Mouse (Mus musculus) megakaryocyte, embryonic 14.5 days (primary cell): ENCODE data around the gene Fzr1. TPM values are rescaled to one million over a fixed set of nuclear protein-coding genes. Genes with fewer than 3 reads are reported as not detected.

Experiments used
- H3K27me3 ChIP-seq: replicated peaks from 2 replicates; pipeline ENCODE3; 2012; ENCODE audit warnings: inconsistent platforms
- H3K36me3 ChIP-seq: replicated peaks from 2 replicates; pipeline ENCODE3; 2012; ENCODE audit warnings: low read length, inconsistent platforms, mixed read lengths
- H3K4me1 ChIP-seq: 2 replicates; pipeline ENCODE4 v1.6.1; 2012; ENCODE audit warnings: inconsistent platforms
- H3K4me3 ChIP-seq: replicated peaks from 2 replicates; pipeline ENCODE3; 2012; ENCODE audit warnings: moderate library complexity, mild to moderate bottlenecking, inconsistent platforms
- H3K9me3 ChIP-seq: 2 replicates; pipeline ENCODE4 v1.6.1; 2012; ENCODE audit warnings: inconsistent platforms
- FLI1 ChIP-seq: IDR thresholded peaks from 2 replicates; pipeline ENCODE4 v1.6.1; 2012; ENCODE audit warnings: low read length, inconsistent platforms, mixed read lengths
- GATA1 ChIP-seq: IDR thresholded peaks from 3 replicates; pipeline ENCODE4 v1.6.1; 2012; ENCODE audit warnings: mixed read lengths, low read length, inconsistent platforms, borderline replicate concordance
- polyA plus RNA-seq: library from polyadenylated mRNA; stranded (reverse); fragments of >175 nt; gene quantifications from 2 replicates; pipeline ENCODE4 v1.2.3, GENCODE M21; 2012; ENCODE audit warnings: low replicate concordance; ENCODE audit not compliant: insufficient read depth

The Fzr1 gene
- polyA plus RNA-seq, 1 experiment = 72.9 TPM

DNA sequence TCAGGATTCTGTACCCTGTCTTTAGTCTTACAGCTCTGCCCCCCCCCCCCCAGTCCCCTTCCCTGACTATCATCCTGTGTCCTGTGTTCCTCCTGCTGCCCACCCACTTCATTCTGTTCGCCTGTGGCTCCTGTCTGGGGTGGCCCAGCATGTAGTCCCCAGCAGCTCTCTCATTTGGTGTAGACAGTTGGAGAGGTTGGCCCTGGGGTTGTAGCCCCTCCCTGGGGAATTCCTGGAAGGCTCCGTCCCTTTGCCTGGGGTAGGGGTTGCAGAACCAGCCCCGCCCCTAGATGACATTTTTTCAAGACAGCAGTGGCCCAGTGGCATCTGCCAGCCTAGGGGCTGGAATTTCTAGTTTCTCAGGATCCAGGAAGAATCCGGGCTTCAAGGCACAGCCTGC lies 20.1 kb downstream of the Fzr1 start:
- Histone ChIP-seq H3K4me3 (peak overlapping the region; percentile 100), H3K27me3 (no peaks in the 10 kb centered on the region), H3K4me1 (peaks cover 84% of the 10 kb centered on the region), H3K9me3 (no peaks in the 10 kb centered on the region), H3K36me3 (peaks cover 44% of the 10 kb centered on the region)
- TF ChIP-seq GATA1 (no peak), FLI1 (no peak)

- Histone ChIP-seq H3K4me3 (peak within 1 kb of the TSS; percentile 100), H3K9me3 (no peaks in the 10 kb centered on the region), H3K36me3 (peaks cover 34% of the 10 kb centered on the region), H3K4me1 (peaks cover 78% of the 10 kb centered on the region), H3K27me3 (no peaks in the 10 kb centered on the region)
- TF ChIP-seq FLI1 = no peak
- no peak for TF ChIP-seq GATA1
Measured at GRCm38 (mm10) chr10:81356991-81357844, 21.1 kb downstream of the Fzr1 start, which contains the start of gene Mfsd12. Gene Mfsd12, plus strand, starts transcription at chr10:81357491.

DNA sequence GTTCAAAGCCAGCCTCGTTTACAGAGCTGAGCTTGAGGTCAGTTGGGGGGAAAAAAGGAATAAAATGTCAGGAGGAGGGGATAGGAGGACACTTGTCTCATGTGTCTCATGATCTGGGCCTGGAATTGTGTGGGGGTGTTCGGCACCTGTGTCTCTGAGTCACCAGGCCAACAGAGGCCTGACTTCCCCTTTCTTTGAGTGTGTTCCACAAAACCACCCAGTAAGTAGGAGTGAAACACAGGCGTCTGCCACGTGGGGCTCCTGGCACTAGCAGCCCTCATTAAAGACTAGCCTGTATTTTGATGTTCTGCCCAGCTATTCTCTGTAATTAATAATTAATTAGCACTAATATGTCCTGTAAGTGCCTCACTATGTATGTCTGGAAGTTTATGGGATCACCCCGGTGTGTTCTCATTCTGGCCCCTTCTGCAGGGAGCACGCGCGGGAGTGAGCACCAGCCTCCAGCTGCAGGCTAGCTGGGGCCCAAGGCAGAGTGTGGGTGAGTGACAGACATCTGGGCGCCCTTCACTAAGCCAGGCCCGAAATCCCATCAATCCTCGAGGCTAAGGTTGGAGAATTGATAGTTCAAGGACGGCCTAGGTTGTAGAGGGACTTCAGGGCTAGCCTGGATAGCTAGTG lies 21.8 kb downstream of the Fzr1 start:
- TF ChIP-seq FLI1 = no peak
- TF ChIP-seq GATA1 = no peak

GRCm38 (mm10) chr10:81355533-81355932 lies 22.8 kb downstream of the Fzr1 start:
- peaks cover 17% of the 10 kb centered on the region for H3K36me3 ChIP-seq
- H3K4me1 ChIP-seq = peaks cover 76% of the 10 kb centered on the region
- no peak overlapping the region for H3K4me3 ChIP-seq
- no peak for TF ChIP-seq GATA1
- no peak for TF ChIP-seq FLI1
- H3K9me3 ChIP-seq = no peaks in the 10 kb centered on the region
- no peaks in the 10 kb centered on the region for H3K27me3 ChIP-seq

More for the DNA sequence above, 21.8 kb downstream of the Fzr1 start:
- no peaks in the 10 kb centered on the region for H3K9me3 ChIP-seq
- H3K4me3 ChIP-seq = peak overlapping the region; percentile 100
- peaks cover 78% of the 10 kb centered on the region for H3K4me1 ChIP-seq
- H3K36me3 ChIP-seq = peaks cover 27% of the 10 kb centered on the region
- H3K27me3 ChIP-seq = no peaks in the 10 kb centered on the region

DNA sequence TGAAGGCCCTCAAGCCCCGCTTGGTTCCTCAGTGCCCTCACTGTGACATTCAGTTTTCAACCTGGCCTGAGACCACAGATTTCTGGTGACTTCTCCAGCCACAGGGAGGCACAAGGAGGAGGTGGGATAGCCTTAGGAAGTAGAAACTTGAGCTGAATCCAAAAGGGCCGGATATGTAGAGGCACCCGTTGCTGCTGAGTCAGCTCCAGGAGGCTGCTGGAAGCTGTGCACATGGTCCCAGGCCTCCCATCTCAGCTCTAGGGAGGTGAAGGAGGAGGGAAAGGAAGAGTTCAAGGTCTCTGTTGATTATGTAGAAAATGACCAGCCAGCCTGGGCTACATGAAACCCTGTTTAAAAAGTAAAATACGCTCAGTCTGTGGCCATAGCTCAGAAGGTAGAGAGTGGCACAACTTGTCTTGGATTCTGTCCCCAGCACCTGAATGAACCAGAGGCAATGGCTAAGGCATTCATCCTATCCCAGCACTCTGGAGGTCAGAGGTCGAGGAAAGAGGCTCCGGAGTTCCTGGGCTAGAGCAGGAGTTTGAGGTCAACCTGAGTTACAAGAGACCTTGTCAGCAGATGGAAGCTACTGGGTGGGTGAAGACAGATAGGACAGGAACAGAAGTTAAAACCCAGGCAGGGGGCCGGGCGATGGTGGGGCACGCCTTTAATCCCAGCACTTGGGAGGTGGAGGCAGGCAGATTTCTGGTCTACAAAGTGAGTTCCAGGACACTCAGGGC lies 23.4 kb downstream of the Fzr1 start:
- H3K36me3 ChIP-seq = peaks cover 11% of the 10 kb centered on the region
- H3K9me3 ChIP-seq = no peaks in the 10 kb centered on the region
- H3K4me1 ChIP-seq = peaks cover 73% of the 10 kb centered on the region
- TF ChIP-seq FLI1 (no peak), GATA1 (no peak)
- H3K27me3 ChIP-seq = no peaks in the 10 kb centered on the region
- H3K4me3 ChIP-seq = no peak overlapping the region

- peaks cover 22% of the 10 kb centered on the region for H3K36me3 ChIP-seq
- TF ChIP-seq GATA1 = no peak
- TF ChIP-seq FLI1 = no peak
- H3K27me3 ChIP-seq = no peaks in the 10 kb centered on the region
- peak overlapping the region; percentile 81 for H3K4me3 ChIP-seq
- peaks cover 73% of the 10 kb centered on the region for H3K4me1 ChIP-seq
- H3K9me3 ChIP-seq = no peaks in the 10 kb centered on the region
Measured at GRCm38 (mm10) chr10:81351678-81352291, 26.5 kb downstream of the Fzr1 start.

DNA sequence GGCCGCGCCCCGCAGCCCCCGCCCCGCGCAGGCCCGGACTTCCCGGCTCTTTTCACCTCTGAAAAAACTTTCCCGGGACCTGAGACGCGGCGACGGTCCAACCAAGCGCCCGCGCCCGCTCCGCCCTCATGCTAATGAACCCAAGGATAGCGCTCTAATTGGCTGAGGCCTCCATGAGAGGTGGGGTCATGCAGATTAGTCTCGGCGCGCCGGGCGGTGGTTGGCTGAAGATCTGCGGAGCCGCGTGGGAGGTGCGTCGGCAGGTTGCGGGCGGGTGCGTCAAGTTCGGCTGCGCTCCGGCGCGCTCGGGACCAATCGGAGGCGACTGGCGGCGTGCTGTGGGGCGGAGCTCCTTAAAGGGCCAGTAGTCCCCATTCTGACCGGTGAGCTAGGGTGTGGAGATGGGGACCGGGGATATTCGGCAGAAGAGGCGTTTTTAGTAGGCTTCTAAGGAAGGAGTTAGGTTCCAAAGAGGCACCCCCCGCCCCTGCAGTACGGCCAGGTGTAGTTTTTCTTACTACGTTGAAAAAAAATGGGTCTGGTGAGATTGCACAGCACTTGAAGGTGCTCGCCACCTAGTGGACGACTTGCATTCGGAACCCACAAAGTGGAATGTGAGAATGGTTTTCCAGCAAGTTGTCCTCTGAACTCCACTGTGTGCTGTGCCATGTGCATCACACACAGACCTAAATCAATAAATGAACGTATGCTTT lies 27.8 kb downstream of the Fzr1 start, which contains the start of gene Hmg20b:
Gene Hmg20b, minus strand, starts transcription at position 130 of the 713 bp plus-strand sequence.
- peaks cover 35% of the 10 kb centered on the region for H3K36me3 ChIP-seq
- no peaks in the 10 kb centered on the region for H3K9me3 ChIP-seq
- H3K4me1 ChIP-seq = peaks cover 73% of the 10 kb centered on the region
- no peaks in the 10 kb centered on the region for H3K27me3 ChIP-seq
- no peak for TF ChIP-seq FLI1
- TF ChIP-seq GATA1 = no peak
- H3K4me3 ChIP-seq = peak within 1 kb of the TSS; percentile 99

DNA sequence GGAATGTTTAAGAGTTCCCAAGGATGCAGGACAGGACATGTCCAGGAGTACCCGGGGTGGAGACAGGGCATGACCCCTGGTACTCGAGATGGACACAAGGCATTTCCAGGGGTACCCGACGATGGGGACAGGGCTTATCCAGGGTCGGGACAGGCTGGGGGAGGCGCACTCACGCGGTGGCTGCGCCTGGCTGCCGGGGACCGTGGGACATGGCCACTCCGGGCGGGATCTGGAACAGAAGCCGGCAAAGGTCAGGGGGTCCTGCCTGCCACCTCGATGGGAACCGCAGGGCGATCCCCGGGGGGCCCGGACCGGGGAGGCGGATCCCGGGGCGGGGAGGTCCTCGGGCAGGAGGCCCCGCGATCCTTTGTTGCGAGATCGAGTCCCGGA lies 28.4 kb downstream of the Fzr1 start:
- H3K4me1 ChIP-seq = peaks cover 74% of the 10 kb centered on the region
- H3K36me3 ChIP-seq = peaks cover 39% of the 10 kb centered on the region
- H3K27me3 ChIP-seq = no peaks in the 10 kb centered on the region
- no peak for TF ChIP-seq FLI1
- no peak for TF ChIP-seq GATA1
- no peaks in the 10 kb centered on the region for H3K9me3 ChIP-seq
- peak overlapping the region; percentile 99 for H3K4me3 ChIP-seq

- H3K9me3 ChIP-seq = no peaks in the 10 kb centered on the region
- H3K27me3 ChIP-seq = no peaks in the 10 kb centered on the region
- no peak for TF ChIP-seq GATA1
- TF ChIP-seq FLI1 = no peak
- peaks cover 73% of the 10 kb centered on the region for H3K4me1 ChIP-seq
- peak overlapping the region; percentile 99 for H3K4me3 ChIP-seq
- peaks cover 39% of the 10 kb centered on the region for H3K36me3 ChIP-seq
Measured at GRCm38 (mm10) chr10:81349146-81349545, 29.2 kb downstream of the Fzr1 start.
